Mouse (Mus musculus) lung, postnatal 0 days (tissue): Measurements from ENCODE around the gene Nckap5. TPM values are rescaled to one million over a fixed set of nuclear protein-coding genes. Genes with fewer than 3 reads are reported as not detected.

Experiments
- ATAC-seq: fragments of 200-750 bp; cut with Nextera tagmentation; 2 replicates; pipeline ENCODE4 v1.8.0; 2017; ENCODE audit warnings: moderate library complexity
- DNase-seq: peaks from one replicate; pipeline ENCODE4 v3.0.0-alpha.2; 2016; ENCODE audit warnings: low spot score
- H3K27ac ChIP-seq: fragments of 300-500 bp; sonication (generic); 2 replicates; pipeline ENCODE4 v1.5.1; 2014; ENCODE audit warnings: antibody characterized with exemption, mild to moderate bottlenecking, low read length, mixed read lengths
- H3K27me3 ChIP-seq: fragments of 300-500 bp; sonication (generic); replicated peaks from 2 replicates; pipeline ENCODE4 v1.6.1; 2014; ENCODE audit warnings: low read length, mixed read lengths; ENCODE audit not compliant: insufficient read depth
- H3K36me3 ChIP-seq: fragments of 300-500 bp; sonication (generic); 2 replicates; pipeline ENCODE4 v1.6.1; 2014; ENCODE audit warnings: low read length, mixed read lengths; ENCODE audit not compliant: insufficient read depth
- H3K4me1 ChIP-seq: fragments of 300-500 bp; sonication (generic); 2 replicates; pipeline ENCODE4 v1.6.1; 2014; ENCODE audit warnings: antibody characterized with exemption, low read depth, low read length, mixed read lengths; ENCODE audit not compliant: insufficient read depth
- H3K4me2 ChIP-seq: fragments of 300-500 bp; sonication (generic); replicated peaks from 2 replicates; pipeline ENCODE4 v1.6.1; 2014; ENCODE audit warnings: low read depth, mild to moderate bottlenecking, low read length, moderate library complexity, mixed read lengths
- H3K4me3 ChIP-seq: fragments of 300-500 bp; sonication (generic); 2 replicates; pipeline ENCODE4 v1.5.1; 2014; ENCODE audit warnings: low read depth, low read length
- H3K9ac ChIP-seq: fragments of 300-500 bp; sonication (generic); replicated peaks from 2 replicates; pipeline ENCODE4 v1.6.1; 2014; ENCODE audit warnings: low read depth, mild to moderate bottlenecking
- H3K9me3 ChIP-seq: fragments of 300-500 bp; sonication (generic); 2 replicates; pipeline ENCODE4 v1.6.1; 2016; ENCODE audit warnings: low read length, mixed read lengths
- CTCF ChIP-seq: IDR thresholded peaks from 2 replicates; pipeline ENCODE4 v1.5.1; 2016; ENCODE audit warnings: antibody characterized with exemption, mild to moderate bottlenecking
- EP300 ChIP-seq: IDR thresholded peaks from 2 replicates; pipeline ENCODE4 v1.6.1; 2016; ENCODE audit warnings: antibody characterized with exemption, mild to moderate bottlenecking, control low read depth
- WGBS: fragments of 180-500 bp; shearing (Covaris S2); extraction: QIAGEN DNeasy Blood & Tissue Kit; methylation state at CpG from one replicate; pipeline ENCODE4 v1.1.7; 2014; 5-methylcytosine and 5-hydroxymethylcytosine counted together
- polyA plus RNA-seq: library from polyadenylated mRNA; unstranded; fragments of >200 nt; fragmentation: Nextera tagmentation; extraction: Ambion mirVana; gene quantifications from 2 replicates; pipeline ENCODE4 v1.2.1, GENCODE M21; 2015

Nckap5 gene
- polyA plus RNA-seq, 1 experiment from 2014 or later: 26.0 TPM

GRCm38 (mm10) chr1:126469818-126470544 lies 360.6 kb downstream of the Nckap5 start:
- Histone ChIP-seq H3K9me3 (no peaks in the 10 kb centered on the region), H3K4me3 (no peak overlapping the region), H3K27ac (peak overlapping the region; percentile 57), H3K27me3 (no peaks in the 10 kb centered on the region), H3K4me2 (peak overlapping the region; percentile 8), H3K36me3 (no peaks in the 10 kb centered on the region), H3K4me1 (peaks cover 19% of the 10 kb centered on the region; the same call in 1 of the 2 replicates), H3K9ac (no peak overlapping the region)
- DNase-seq (peak; percentile 48), ATAC-seq (no peak)
- 41% methylated on average over 5 of the region's 5 CpGs for WGBS
- TF ChIP-seq EP300 (no peak), CTCF (no peak)

DNA sequence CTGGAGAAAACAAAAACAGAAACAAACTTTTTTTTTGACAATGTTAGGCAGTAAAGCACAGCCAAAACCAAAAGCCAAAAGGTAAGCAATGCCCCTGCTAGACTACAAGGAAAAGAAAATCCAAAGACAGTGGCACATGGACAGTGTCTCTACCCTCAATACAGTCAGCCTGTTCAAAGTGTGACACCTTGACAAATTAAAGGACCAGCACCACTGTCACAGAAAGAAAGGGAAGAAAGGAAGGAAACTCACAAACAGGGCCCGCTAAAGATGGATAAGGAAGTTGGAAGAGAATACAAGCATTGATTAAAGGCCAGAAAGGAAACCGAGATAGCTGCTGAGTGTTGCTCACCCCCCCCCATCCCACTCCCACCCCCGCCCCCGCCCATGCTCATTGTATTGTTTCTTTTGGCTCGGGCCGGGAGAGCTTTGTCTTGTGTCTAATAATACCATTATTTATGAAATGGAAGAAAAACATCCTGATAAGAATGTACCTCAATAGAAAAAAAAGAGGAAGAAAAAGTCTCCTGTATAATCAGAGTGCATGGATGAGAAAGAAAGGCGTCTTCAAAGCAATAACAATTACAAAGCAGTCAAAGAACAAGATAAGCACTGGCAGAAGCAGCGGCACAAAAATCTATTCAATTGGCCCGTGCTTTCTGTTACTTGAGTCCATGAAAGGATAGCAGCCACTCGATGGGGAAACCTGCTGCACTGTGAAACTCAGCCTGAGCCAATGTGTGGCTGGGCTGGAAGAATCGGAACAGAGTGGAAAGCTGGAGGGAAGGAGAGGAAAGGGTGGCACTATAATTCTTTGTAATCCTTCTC lies 368.9 kb downstream of the Nckap5 start:
- Histone ChIP-seq H3K27me3 (no peaks in the 10 kb centered on the region), H3K27ac (no peak overlapping the region), H3K9me3 (no peaks in the 10 kb centered on the region), H3K9ac (no peak overlapping the region), H3K4me1 (peaks cover 4% of the 10 kb centered on the region; the same call in 1 of the 2 replicates), H3K4me2 (no peak overlapping the region), H3K4me3 (no peak overlapping the region), H3K36me3 (no peaks in the 10 kb centered on the region)
- TF ChIP-seq EP300: no peak
- TF ChIP-seq CTCF: no peak
- ATAC-seq (peak; percentile 68), DNase-seq (peak; percentile 51)
- 29% methylated on average over 11 of the region's 11 CpGs for WGBS

GRCm38 (mm10) chr1:126457739-126458138 lies 372.9 kb downstream of the Nckap5 start:
- Histone ChIP-seq H3K9me3 (no peaks in the 10 kb centered on the region), H3K4me3 (no peak overlapping the region), H3K4me1 (0 out of 2 replicates have a peak, but pooled peaks cover 4% of the 10 kb centered on the region), H3K9ac (no peak overlapping the region), H3K27ac (no peak overlapping the region), H3K27me3 (no peaks in the 10 kb centered on the region), H3K36me3 (no peaks in the 10 kb centered on the region), H3K4me2 (no peak overlapping the region)
- no peak for DNase-seq
- 62% methylated on average over 1 of the region's 1 CpGs for whole genome bisulfite sequencing
- TF ChIP-seq CTCF (no peak), EP300 (no peak)
- ATAC-seq: no peak

DNA sequence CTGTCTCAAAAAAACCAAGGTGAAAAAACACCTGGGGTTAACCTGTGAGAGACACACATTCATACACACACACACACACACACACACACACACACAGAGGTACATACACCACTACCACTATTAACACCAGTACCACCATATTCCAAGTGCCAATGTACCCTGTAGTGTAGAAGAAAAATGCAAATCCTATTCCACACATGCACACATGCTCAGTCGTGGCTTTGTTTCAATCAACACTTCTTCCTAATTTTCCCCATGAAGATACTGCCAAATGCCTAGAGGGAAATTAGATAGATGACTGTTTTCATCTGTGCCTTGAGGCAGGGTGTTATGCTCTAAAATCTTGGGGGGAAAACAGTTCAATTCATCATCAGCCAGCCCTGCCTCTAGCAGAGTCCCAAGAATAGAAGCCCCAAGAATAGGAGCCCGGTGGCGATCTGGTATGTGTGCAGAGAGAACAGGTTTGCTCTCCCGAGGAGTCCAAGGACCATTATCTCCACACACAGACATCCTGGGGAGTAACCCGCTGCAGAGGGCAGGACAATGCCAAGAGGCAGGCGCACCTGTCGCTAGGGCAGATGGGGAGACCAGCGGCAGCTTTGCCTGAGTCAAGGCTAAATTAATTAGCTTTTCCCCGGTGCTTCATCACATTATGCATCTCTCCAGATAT lies 376.0 kb downstream of the Nckap5 start:
- WGBS: 59% methylated on average over 9 of the region's 9 CpGs
- Histone ChIP-seq H3K4me2 (no peak overlapping the region), H3K4me3 (no peak overlapping the region), H3K9ac (no peak overlapping the region), H3K27me3 (no peaks in the 10 kb centered on the region), H3K4me1 (peaks cover 9% of the 10 kb centered on the region; the same call in 1 of the 2 replicates), H3K36me3 (no peaks in the 10 kb centered on the region), H3K9me3 (no peaks in the 10 kb centered on the region), H3K27ac (no peak overlapping the region)
- ATAC-seq (no peak), DNase-seq (no peak)
- TF ChIP-seq CTCF (no peak), EP300 (no peak)

- no peak overlapping the region for H3K4me3 ChIP-seq
- no peaks in the 10 kb centered on the region for H3K27me3 ChIP-seq
- H3K27ac ChIP-seq: no peak overlapping the region
- no peaks in the 10 kb centered on the region for H3K36me3 ChIP-seq
- DNase-seq (no peak), ATAC-seq (no peak)
- H3K9ac ChIP-seq: no peak overlapping the region
- TF ChIP-seq EP300 (peak; percentile 74; the same call in 1 of the 2 replicates), CTCF (no peak)
- H3K9me3 ChIP-seq: no peaks in the 10 kb centered on the region
- no peak overlapping the region for H3K4me2 ChIP-seq
- WGBS: 49% methylated on average over 9 of the region's 9 CpGs
- peaks cover 15% of the 10 kb centered on the region; the same call in 1 of the 2 replicates for H3K4me1 ChIP-seq
Measured at GRCm38 (mm10) chr1:126451472-126451871, 379.1 kb downstream of the Nckap5 start.

GRCm38 (mm10) chr1:126449424-126449823 lies 381.2 kb downstream of the Nckap5 start:
- TF ChIP-seq CTCF: no peak
- Histone ChIP-seq H3K36me3 (no peaks in the 10 kb centered on the region), H3K27me3 (no peaks in the 10 kb centered on the region), H3K9me3 (no peaks in the 10 kb centered on the region), H3K4me3 (no peak overlapping the region), H3K27ac (no peak overlapping the region), H3K4me1 (peaks cover 15% of the 10 kb centered on the region; the same call in 1 of the 2 replicates), H3K4me2 (no peak overlapping the region), H3K9ac (no peak overlapping the region)
- DNase-seq (peak; percentile 17), ATAC-seq (peak; percentile 32; the same call in 1 of the 2 replicates)
- 21% methylated on average over 2 of the region's 2 CpGs for WGBS
